Mouse (Mus musculus) brain, adult 2 months (tissue): ENCODE results near the gene Mob4.
"Not testable (repeated sequence)": the region's sequence is repeated elsewhere in the genome, so short reads cannot be mapped to it uniquely, and the experiment has no call there.

Experiments used
- DNase-seq: peaks from one replicate; pipeline ENCODE4 v3.0.0; 2011; ENCODE audit warnings: low read depth, low spot score

Mob4 gene

GRCm38 (mm10) chr1:55130943-55131401 lies at the start of gene Mob4:
Gene Mob4, plus strand, starts transcription at chr1:55131231.
- peak; percentile 98 for DNase-seq

GRCm38 (mm10) chr1:55082106-55082505 lies 48.9 kb upstream of the Mob4 start:
- peak; percentile 13 for DNase-seq

GRCm38 (mm10) chr1:55085781-55086366 lies 45.2 kb upstream of the Mob4 start:
- DNase-seq: no peak

GRCm38 (mm10) chr1:55086868-55087400 lies 44.1 kb upstream of the Mob4 start:
- no peak for DNase-seq

- DNase-seq: no peak
These were observed 43.6 kb upstream of the Mob4 start for GRCm38 (mm10) chr1:55087401-55087904.

GRCm38 (mm10) chr1:55087932-55088610 lies 43.0 kb upstream of the Mob4 start, which contains the start of the genes Hspe1 and Hspd1:
Gene Hspe1, plus strand, starts transcription at chr1:55088132.
Gene Hspd1, minus strand, starts transcription at chr1:55088243.
- DNase-seq: peak; percentile 99

GRCm38 (mm10) chr1:55088611-55089497 lies 42.2 kb upstream of the Mob4 start:
- DNase-seq: no peak

GRCm38 (mm10) chr1:55089498-55090064 lies 41.5 kb upstream of the Mob4 start:
- DNase-seq: no peak

GRCm38 (mm10) chr1:55092056-55092455 lies 39.0 kb upstream of the Mob4 start:
- DNase-seq: no peak

- DNase-seq: no peak
These were observed 38.6 kb upstream of the Mob4 start for GRCm38 (mm10) chr1:55092469-55092868.

- DNase-seq: no peak
These were observed 24.0 kb upstream of the Mob4 start for GRCm38 (mm10) chr1:55106919-55107585.

GRCm38 (mm10) chr1:55107644-55108043 lies 23.4 kb upstream of the Mob4 start:
- DNase-seq: no peak

GRCm38 (mm10) chr1:55108473-55108872 lies 22.6 kb upstream of the Mob4 start:
- DNase-seq: no peak

- no peak for DNase-seq
These were observed 21.8 kb upstream of the Mob4 start for GRCm38 (mm10) chr1:55109066-55109766.

- DNase-seq: no peak
These were observed 8.0 kb upstream of the Mob4 start for GRCm38 (mm10) chr1:55123046-55123445.

GRCm38 (mm10) chr1:55123561-55123960 lies 7.5 kb upstream of the Mob4 start:
- DNase-seq: no peak

- DNase-seq: not testable (repeated sequence)
These were observed 6.9 kb upstream of the Mob4 start for GRCm38 (mm10) chr1:55124136-55124535.

GRCm38 (mm10) chr1:55129716-55130115 lies 1.3 kb upstream of the Mob4 start:
- no peak for DNase-seq

GRCm38 (mm10) chr1:55130190-55130916 lies 678 bp upstream of the Mob4 start:
- peak; percentile 8 for DNase-seq
